Mouse (Mus musculus) small intestine, adult 2 months (tissue): ENCODE measurements around the gene Ttc7b.

Source experiments
- CTCF ChIP-seq: fragments of 200-500 bp; IDR thresholded peaks from 2 replicates; pipeline ENCODE4 v1.5.1; 2012; ENCODE audit warnings: low read depth, mild to moderate bottlenecking, control low read depth, inconsistent platforms, low read length, moderate library complexity, mixed read lengths; ENCODE audit not compliant: insufficient replicate concordance, insufficient read length; ENCODE audit errors: extremely low read depth
- POLR2A ChIP-seq: fragments of 200-500 bp; IDR thresholded peaks from 2 replicates; pipeline ENCODE4 v1.6.1; 2012; ENCODE audit warnings: low read depth, mild to moderate bottlenecking, control low read depth, inconsistent platforms, low read length, moderate library complexity

DNA sequence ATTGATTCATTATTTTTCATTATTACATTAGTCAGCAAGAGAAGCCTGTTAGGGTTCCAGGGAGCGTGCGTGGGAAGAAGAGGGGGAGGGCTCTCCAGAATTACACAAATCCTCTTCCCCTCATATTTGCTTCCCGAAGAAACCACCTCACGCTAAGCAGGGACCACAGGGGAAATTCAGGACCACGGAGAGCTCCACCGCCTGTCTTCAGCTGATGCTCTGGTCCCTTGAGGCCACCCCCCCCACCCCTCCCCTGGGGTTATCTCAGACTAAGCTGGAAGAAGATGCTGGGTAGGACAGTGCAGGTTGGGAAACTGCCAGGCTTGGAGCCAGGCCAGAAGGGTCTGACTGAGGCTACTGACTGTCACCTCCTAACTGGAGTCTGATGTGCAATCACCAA, 252.6 kb downstream of the Ttc7b start:
- TF ChIP-seq POLR2A (no peak), CTCF (no peak)
